Mouse (Mus musculus): ENCODE data around the gene Clstn2. TPM values are rescaled to one million over a fixed set of nuclear protein-coding genes. Genes with fewer than 3 reads are reported as not detected.

The Clstn2 gene
- total and polyA plus RNA-seq, 3 experiments = not detected

DNA sequence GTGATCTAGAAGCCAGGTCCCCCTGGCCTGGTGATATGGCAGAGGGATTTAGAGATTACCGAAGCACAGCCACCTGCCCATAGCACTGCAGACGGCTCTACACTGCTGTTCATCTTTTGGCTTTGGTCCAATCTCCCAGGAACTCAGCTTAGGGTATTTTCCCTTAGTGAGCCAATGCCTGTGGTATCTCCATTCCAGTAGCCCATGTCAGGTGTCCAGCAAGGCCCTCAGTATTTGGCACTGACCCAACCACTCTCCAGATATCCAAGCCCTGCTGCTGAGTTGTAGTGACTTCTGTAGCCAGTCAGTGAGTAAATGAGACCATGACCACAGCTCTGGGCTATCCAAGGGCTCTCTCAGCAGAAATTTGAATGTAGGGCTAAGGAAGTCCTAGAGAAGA, 330.0 kb downstream of the Clstn2 start:
- H3K9me3 ChIP-seq (replicated peaks; ENCODE audit: insufficient read depth, low read length) = no peaks in the 10 kb centered on the region
- H3K4me3 ChIP-seq (ENCODE audit: control insufficient read depth in 1 of 2, insufficient read depth in 1 of 2, low read depth in 2 of 2, low read length in 2 of 2) = no peak overlapping the region
- no peak overlapping the region for H3K9ac ChIP-seq (ENCODE audit: control insufficient read depth, low read depth, low read length, poor library complexity, severe bottlenecking)
- H3K27ac ChIP-seq (ENCODE audit: control insufficient read depth, low read depth, low read length) = no peak overlapping the region
- TF ChIP-seq TCF12 (IDR thresholded peaks at IDR 0.05; ENCODE audit: low read depth, low read length) (no peak), MYC (IDR thresholded peaks at IDR 0.05; ENCODE audit: low read depth, low read length) (no peak), USF1 (IDR thresholded peaks at IDR 0.05; ENCODE audit: low read depth, low read length) (no peak), ZNF384 (IDR thresholded peaks at IDR 0.05; ENCODE audit: low read depth, low read length) (no peak), BHLHE40 (IDR thresholded peaks at IDR 0.05; ENCODE audit: borderline replicate concordance, low read depth, low read length) (no peak), POLR2AphosphoS5 (IDR thresholded peaks at IDR 0.05; ENCODE audit: borderline replicate concordance, low read depth, low read length) (no peak), ZKSCAN1 (IDR thresholded peaks at IDR 0.05; ENCODE audit: low read depth, low read length) (no peak), NRF1 (IDR thresholded peaks at IDR 0.05; ENCODE audit: insufficient read depth, low read depth, low read length, poor library complexity, severe bottlenecking) (no peak), MXI1 (IDR thresholded peaks at IDR 0.05; ENCODE audit: low read depth, low read length) (no peak), MAFK (IDR thresholded peaks at IDR 0.05; ENCODE audit: borderline replicate concordance, low read depth, low read length) (no peak), SMC3 (IDR thresholded peaks at IDR 0.05; ENCODE audit: low read depth, low read length) (no peak), CTCF (IDR thresholded peaks at IDR 0.05 in 2 of 3, conservative IDR thresholded peaks at IDR 0.05 in 1 of 3; ENCODE audit: control insufficient read depth in 1 of 3, insufficient read depth in 1 of 3, low read depth in 2 of 3, low read length in 3 of 3, poor library complexity in 1 of 3, severe bottlenecking in 1 of 3) (no peak), GATA1 (IDR thresholded peaks at IDR 0.05; ENCODE audit: low read depth, low read length) (no peak), CHD2 (IDR thresholded peaks at IDR 0.05; ENCODE audit: low read length) (no peak), EP300 (IDR thresholded peaks at IDR 0.05; ENCODE audit: low read depth in 1 of 2, low read length in 2 of 2) (no peak), GABPA (IDR thresholded peaks at IDR 0.05; ENCODE audit: low read depth, low read length) (no peak), MAX (IDR thresholded peaks at IDR 0.05; ENCODE audit: low read length) (no peak), MAZ (IDR thresholded peaks at IDR 0.05; ENCODE audit: low read depth, low read length) (no peak)
- no peaks in the 10 kb centered on the region for H3K79me2 ChIP-seq (ENCODE audit: control insufficient read depth, insufficient read depth, low read length, poor library complexity)
- H3K4me1 ChIP-seq (ENCODE audit: control insufficient read depth in 1 of 2, insufficient read depth in 2 of 2, low read length in 2 of 2) = no peaks in the 10 kb centered on the region
- H3K27me3 ChIP-seq (ENCODE audit: control insufficient read depth in 1 of 2, insufficient read depth in 2 of 2, low read length in 2 of 2) = no peaks in the 10 kb centered on the region
- no peak for DNase-seq (ENCODE audit: low read depth, low spot score)
- H3K36me3 ChIP-seq (ENCODE audit: control insufficient read depth in 1 of 2, insufficient read depth in 2 of 2, low read length in 2 of 2) = no peaks in the 10 kb centered on the region

DNA sequence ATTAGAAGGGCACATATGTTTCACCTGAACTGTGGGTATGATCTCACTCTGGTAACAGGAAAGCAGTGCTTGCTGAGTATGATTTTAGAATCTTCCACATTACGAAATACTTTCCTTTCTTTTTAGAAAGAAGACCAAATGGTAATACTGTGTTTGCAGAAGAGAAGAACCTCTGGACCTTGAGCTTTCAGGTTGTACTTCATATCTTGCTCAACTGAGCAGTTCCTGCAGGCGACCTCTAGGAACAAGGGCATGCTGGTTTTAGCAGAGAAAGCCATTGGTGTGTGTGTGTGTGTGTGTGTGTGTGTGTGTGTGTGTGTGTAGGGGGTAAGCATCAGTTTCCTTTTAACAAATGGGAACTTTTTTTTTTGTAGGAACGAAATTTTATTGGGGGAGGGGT, 333.0 kb downstream of the Clstn2 start:
- Histone ChIP-seq H3K27ac (ENCODE audit: control insufficient read depth, low read depth, low read length) (no peak overlapping the region), H3K27me3 (ENCODE audit: control insufficient read depth in 1 of 2, insufficient read depth in 2 of 2, low read length in 2 of 2) (no peaks in the 10 kb centered on the region), H3K9me3 (replicated peaks; ENCODE audit: insufficient read depth, low read length) (no peaks in the 10 kb centered on the region), H3K79me2 (ENCODE audit: control insufficient read depth, insufficient read depth, low read length, poor library complexity) (no peaks in the 10 kb centered on the region), H3K4me1 (ENCODE audit: control insufficient read depth in 1 of 2, insufficient read depth in 2 of 2, low read length in 2 of 2) (no peaks in the 10 kb centered on the region), H3K9ac (ENCODE audit: control insufficient read depth, low read depth, low read length, poor library complexity, severe bottlenecking) (no peak overlapping the region), H3K36me3 (ENCODE audit: control insufficient read depth in 1 of 2, insufficient read depth in 2 of 2, low read length in 2 of 2) (no peaks in the 10 kb centered on the region), H3K4me3 (ENCODE audit: control insufficient read depth in 1 of 2, insufficient read depth in 1 of 2, low read depth in 2 of 2, low read length in 2 of 2) (no peak overlapping the region)
- DNase-seq (ENCODE audit: low read depth, low spot score) = no peak
- no peak for TF ChIP-seq MAX (IDR thresholded peaks at IDR 0.05; ENCODE audit: low read length)
- no peak for TF ChIP-seq CTCF (IDR thresholded peaks at IDR 0.05 in 2 of 3, conservative IDR thresholded peaks at IDR 0.05 in 1 of 3; ENCODE audit: control insufficient read depth in 1 of 3, insufficient read depth in 1 of 3, low read depth in 2 of 3, low read length in 3 of 3, poor library complexity in 1 of 3, severe bottlenecking in 1 of 3)
- no peak for TF ChIP-seq CHD1 (IDR thresholded peaks at IDR 0.05; ENCODE audit: low read depth, low read length)
- TF ChIP-seq ZNF384 (IDR thresholded peaks at IDR 0.05; ENCODE audit: low read depth, low read length) = no peak
- no peak for TF ChIP-seq E2F4 (IDR thresholded peaks at IDR 0.05; ENCODE audit: borderline replicate concordance, low read depth, low read length)
- TF ChIP-seq NELFE (IDR thresholded peaks at IDR 0.05; ENCODE audit: low read depth, low read length) = no peak
- no peak for TF ChIP-seq TBP (IDR thresholded peaks at IDR 0.05; ENCODE audit: low read depth, low read length)
- TF ChIP-seq USF2 (IDR thresholded peaks at IDR 0.05; ENCODE audit: borderline replicate concordance in 1 of 2, insufficient read depth in 1 of 2, low read depth in 1 of 2, low read length in 2 of 2) = no peak
- TF ChIP-seq NRF1 (IDR thresholded peaks at IDR 0.05; ENCODE audit: insufficient read depth, low read depth, low read length, poor library complexity, severe bottlenecking) = no peak
- TF ChIP-seq MYB (IDR thresholded peaks at IDR 0.05; ENCODE audit: low read depth, low read length) = no peak
- TF ChIP-seq ETS1 (IDR thresholded peaks at IDR 0.05; ENCODE audit: low read depth, low read length) = no peak
